Mouse (Mus musculus) T-helper 1 cell (primary cell): ENCODE results near the gene Rpap1.
"Not testable (repeated sequence)": the region's sequence is repeated elsewhere in the genome, so short reads cannot be mapped to it uniquely, and the experiment has no call there.

ENCODE experiments used
- in situ Hi-C: fragments of 300-600 bp; cut with MboI, MseI; formaldehyde crosslinking; loops from one replicate; pipeline ENCODE4 v1.15.1; 2025; ENCODE audit warnings: high pct_unique_total_duplicates

Gene Rpap1

DNA sequence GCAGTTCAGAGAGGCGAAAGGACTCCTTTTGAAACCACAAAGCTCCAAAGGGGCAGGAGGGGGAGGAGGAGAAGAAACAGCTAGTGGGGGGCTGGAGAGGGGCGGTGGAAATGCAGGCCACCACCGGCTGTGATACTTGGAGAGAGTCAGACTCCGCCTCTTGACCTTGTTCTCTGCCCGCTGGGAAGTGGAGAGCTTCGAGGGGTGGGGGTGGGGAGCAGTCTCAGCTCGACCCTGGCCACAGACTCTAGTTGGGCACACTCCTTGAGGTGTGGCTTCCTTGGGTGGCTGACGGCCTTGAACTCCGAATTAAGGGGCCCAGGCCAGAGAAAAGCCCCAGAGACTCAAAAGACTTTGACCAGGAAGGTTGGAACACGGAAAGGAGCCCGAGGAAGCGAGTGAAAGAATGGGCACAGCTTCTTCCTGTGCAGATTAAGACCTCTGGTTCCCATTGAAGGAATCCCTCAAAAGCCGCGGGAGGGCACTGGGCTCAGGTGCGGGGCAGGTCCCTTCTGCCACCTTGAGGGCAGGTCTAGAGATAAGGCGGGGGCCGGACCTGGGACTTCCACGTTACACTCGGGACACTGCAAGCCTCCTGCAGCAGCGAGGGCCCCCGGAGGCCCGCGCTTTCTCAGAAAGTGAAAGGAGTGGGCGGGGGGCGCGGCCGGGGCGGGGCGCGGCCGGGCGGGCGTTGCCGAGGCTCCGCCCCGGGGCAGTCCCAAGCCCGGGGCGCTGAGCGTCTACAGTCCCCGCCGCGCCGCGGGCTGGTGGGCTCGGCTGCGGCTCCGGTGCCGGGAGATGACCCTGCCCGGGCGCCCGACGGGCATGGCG lies 45.5 kb downstream of the Rpap1 start, which contains the start of gene Itpka:
TSS of gene Itpka (plus strand) at position 757 of the 831 bp plus-strand sequence.
- in situ Hi-C loops: no loop called here

DNA sequence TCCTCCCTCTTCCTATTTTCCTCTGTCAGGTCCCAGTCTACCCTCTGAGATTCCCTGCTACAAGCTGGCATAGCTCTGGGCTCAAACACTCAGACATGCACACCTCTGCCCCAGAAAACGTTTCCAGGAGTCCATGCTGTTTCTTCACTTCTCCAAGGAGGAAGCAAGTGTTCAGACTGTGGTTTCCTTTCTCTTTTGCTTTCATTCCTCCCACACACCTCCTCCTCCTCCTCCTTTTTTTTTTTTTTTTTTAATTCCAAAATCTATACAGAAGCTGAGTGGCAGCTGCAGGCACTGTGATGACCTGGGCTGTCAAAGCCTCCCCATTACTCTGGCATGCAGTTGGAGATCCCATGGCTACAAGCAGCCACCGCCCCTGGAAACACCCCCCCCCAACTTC lies 46.8 kb downstream of the Rpap1 start:
- in situ Hi-C loops: no loop called here

DNA sequence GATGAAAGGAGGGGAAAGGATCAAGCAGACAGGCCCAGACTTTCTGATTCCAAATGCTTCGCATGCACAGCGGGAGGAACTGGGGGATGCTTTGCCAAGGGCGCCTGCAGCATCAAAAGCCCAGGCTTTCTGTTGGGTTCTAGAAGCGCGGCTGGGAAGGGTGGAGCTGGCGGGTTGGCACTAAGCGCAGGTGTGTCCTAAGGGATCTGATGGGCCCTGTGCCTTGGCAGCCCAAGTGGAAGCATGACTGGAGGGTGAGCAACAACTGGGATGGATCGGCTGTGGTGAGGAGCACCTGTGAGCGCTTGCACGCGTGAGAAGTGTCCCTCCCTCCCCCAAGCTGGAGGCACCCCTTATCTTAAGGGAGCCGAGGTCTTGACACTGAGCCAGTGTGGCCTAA lies 50.2 kb downstream of the Rpap1 start:
- in situ Hi-C loops: no loop called here

DNA sequence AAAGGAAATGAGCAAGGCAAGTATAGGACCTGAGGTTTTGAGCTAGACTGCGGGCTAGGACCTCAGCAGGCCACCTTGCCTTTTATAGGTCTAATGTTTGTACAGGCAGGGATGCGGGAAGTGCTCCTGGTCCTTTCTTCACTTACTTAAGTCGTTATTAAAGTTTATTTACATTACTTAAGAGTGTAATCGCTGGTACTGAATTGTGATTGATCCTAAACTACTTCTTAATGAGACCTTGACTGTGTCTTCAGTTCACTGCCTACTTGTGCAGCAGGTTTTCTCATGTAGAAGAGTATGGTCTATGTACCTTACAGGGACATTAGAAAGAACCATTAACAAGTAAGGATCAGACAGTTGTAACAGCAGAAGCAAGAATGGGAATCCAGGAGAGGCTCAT lies 56.6 kb downstream of the Rpap1 start:
- in situ Hi-C loops: no loop called here

DNA sequence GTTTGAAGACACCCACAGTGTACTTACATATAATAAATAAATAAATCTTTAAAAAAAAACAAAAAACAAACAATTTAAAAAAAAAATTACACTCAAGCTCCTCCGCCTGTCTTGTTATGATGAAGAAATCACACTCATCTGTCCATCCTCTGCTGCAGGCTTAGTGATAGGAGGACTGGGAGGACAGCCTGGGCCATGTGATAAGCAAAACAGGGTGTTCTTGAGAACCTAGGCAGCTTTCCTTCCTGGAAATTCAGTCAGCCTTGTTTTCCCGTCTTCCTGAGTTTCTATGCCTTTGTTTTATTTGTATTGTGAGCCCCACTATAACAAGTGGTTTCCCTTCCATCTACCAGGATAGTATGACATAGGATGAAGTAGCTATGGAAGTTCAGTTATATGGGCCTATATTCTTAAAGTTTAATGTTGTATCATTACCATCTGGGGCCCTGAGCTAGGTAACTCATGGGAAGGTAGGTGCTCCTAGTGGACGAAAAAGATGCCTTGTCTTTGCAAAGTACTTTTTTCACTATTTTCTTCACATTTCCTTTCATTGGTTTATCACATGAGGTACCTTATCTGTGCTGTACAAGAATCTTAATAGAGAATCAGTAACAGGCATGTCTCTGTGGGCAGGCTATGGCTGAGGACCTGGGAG lies 59.4 kb downstream of the Rpap1 start:
- in situ Hi-C loops: no loop called here

DNA sequence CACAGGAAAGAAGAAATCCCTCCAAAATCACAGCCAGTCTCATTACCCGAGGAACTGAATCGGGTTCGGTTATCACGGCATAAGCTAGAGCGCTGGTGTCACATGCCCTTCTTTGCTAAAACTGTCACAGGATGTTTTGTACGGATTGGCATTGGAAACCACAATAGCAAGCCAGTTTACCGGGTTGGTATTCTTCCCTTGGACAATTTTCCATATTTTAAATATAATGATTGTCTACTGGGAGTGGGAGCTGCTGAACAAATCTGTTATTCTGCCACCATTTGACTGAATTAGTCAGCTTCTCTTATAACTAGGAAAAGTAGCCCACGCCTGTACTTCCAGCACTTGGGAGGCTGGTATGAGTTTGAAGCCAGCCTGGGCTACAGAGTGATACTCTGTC lies 66.3 kb downstream of the Rpap1 start:
- in situ Hi-C loops: no loop called here

DNA sequence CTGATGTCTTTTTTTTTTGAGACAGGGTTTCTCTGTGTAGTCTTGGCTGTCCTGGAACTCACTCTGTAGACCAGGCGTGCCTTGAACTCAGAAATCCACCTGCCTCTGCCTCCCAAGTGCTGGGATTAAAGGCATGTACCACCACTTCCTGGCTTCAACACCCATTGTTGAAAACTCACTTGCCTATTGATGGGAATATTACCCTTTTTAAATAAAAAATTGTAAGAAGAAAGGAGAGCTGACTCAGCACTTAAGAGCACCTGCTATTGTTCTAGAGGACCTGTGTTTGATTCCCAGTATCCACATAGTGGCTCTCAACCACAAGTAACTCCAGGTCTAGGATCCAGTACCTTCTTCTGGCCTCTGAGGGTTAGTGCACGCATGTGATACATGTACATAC lies 71.5 kb downstream of the Rpap1 start:
- in situ Hi-C loops: not testable (repeated sequence)
